Mouse (Mus musculus): ENCODE data around the gene Nktr. TPM values are rescaled to one million over a fixed set of nuclear protein-coding genes. Genes with fewer than 3 reads are reported as not detected.

The Nktr gene
- polyA plus RNA-seq, 1 experiment from 2014 or later: 85.5 TPM

- ATAC-seq (ENCODE audit: insufficient number of reproducible peaks, insufficient read depth, low FRiP score, low TSS enrichment): no peak
- H3K4me3 ChIP-seq: no peak overlapping the region
- no peak overlapping the region for H3K9ac ChIP-seq
Observed at GRCm38 (mm10) chr9:121684702-121685101, 34.3 kb upstream of the Nktr start.

GRCm38 (mm10) chr9:121690200-121690651 lies 28.7 kb upstream of the Nktr start:
- H3K9me3 ChIP-seq: no peaks in the 10 kb centered on the region
- H3K4me1 ChIP-seq: 0 out of 2 replicates have a peak, but pooled peaks cover 5% of the 10 kb centered on the region
- peak overlapping the region; percentile 51; the same call in 1 of the 2 replicates for H3K27ac ChIP-seq
- H3K36me3 ChIP-seq: peaks cover 56% of the 10 kb centered on the region
- no peak overlapping the region for H3K9ac ChIP-seq
- ATAC-seq (ENCODE audit: insufficient number of reproducible peaks, insufficient read depth, low FRiP score, low TSS enrichment): no peak
- H3K4me3 ChIP-seq: no peak overlapping the region
- no peak overlapping the region for H3K4me2 ChIP-seq (replicated peaks)
- H3K27me3 ChIP-seq: no peaks in the 10 kb centered on the region
- 63% methylated on average over 15 of the region's 15 CpGs for WGBS

More at GRCm38 (mm10) chr9:121684702-121685101, 34.3 kb upstream of the Nktr start:
- 81% methylated on average over 7 of the region's 7 CpGs for WGBS
- Histone ChIP-seq H3K9me3 (no peaks in the 10 kb centered on the region), H3K36me3 (peaks cover 38% of the 10 kb centered on the region), H3K27ac (no peak overlapping the region), H3K27me3 (no peaks in the 10 kb centered on the region), H3K4me1 (no peaks in the 10 kb centered on the region), H3K4me2 (replicated peaks) (no peak overlapping the region)

- Histone ChIP-seq H3K9ac (no peak overlapping the region), H3K27ac (no peak overlapping the region), H3K4me3 (no peak overlapping the region), H3K4me1 (0 out of 2 replicates have a peak, but pooled peaks cover 5% of the 10 kb centered on the region), H3K4me2 (replicated peaks) (no peak overlapping the region), H3K9me3 (no peaks in the 10 kb centered on the region), H3K36me3 (peaks cover 56% of the 10 kb centered on the region), H3K27me3 (no peaks in the 10 kb centered on the region)
- 85% methylated on average over 7 of the region's 7 CpGs for WGBS
- no peak for ATAC-seq (ENCODE audit: insufficient number of reproducible peaks, insufficient read depth, low FRiP score, low TSS enrichment)
Observed at GRCm38 (mm10) chr9:121690734-121691133, 28.2 kb upstream of the Nktr start.

DNA sequence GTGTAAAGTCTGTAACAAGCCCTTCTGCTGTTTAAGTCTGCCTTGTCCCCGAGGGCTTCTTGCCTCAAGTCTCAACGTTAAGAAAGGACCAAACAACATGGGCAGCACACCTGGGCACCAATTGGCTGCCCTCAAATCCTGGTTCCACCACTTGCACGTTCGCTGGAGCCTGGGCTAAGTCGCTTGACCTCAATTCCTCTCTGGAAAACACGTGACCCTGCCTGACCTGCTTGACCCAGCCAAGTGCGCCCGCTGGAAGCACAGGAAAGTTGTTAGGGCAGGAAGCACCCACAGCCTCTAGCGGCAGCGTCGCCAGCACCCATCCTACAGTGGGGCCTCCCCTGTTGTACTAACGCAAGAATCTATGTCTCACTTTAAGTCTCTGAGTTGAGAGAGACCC lies 24.2 kb upstream of the Nktr start:
- H3K4me2 ChIP-seq (replicated peaks): no peak overlapping the region
- H3K9me3 ChIP-seq: no peaks in the 10 kb centered on the region; the same call in 1 of the 2 replicates
- WGBS: 72% methylated on average over 12 of the region's 12 CpGs
- H3K4me3 ChIP-seq: no peak overlapping the region
- H3K27ac ChIP-seq: no peak overlapping the region
- no peak overlapping the region for H3K9ac ChIP-seq
- 0 out of 2 replicates have a peak, but pooled peaks cover 5% of the 10 kb centered on the region for H3K4me1 ChIP-seq
- no peaks in the 10 kb centered on the region for H3K27me3 ChIP-seq
- ATAC-seq (ENCODE audit: insufficient number of reproducible peaks, insufficient read depth, low FRiP score, low TSS enrichment): no peak
- H3K36me3 ChIP-seq: peaks cover 43% of the 10 kb centered on the region

- 96% methylated on average over 9 of the region's 9 CpGs for WGBS
- H3K36me3 ChIP-seq: peaks cover 26% of the 10 kb centered on the region
- no peaks in the 10 kb centered on the region for H3K4me1 ChIP-seq
- no peak overlapping the region for H3K9ac ChIP-seq
- H3K4me2 ChIP-seq (replicated peaks): no peak overlapping the region
- no peak overlapping the region for H3K27ac ChIP-seq
- no peaks in the 10 kb centered on the region; the same call in 1 of the 2 replicates for H3K9me3 ChIP-seq
- H3K27me3 ChIP-seq: no peaks in the 10 kb centered on the region
- no peak for ATAC-seq (ENCODE audit: insufficient number of reproducible peaks, insufficient read depth, low FRiP score, low TSS enrichment)
- no peak overlapping the region for H3K4me3 ChIP-seq
Observed at GRCm38 (mm10) chr9:121696626-121697025, 22.3 kb upstream of the Nktr start.

DNA sequence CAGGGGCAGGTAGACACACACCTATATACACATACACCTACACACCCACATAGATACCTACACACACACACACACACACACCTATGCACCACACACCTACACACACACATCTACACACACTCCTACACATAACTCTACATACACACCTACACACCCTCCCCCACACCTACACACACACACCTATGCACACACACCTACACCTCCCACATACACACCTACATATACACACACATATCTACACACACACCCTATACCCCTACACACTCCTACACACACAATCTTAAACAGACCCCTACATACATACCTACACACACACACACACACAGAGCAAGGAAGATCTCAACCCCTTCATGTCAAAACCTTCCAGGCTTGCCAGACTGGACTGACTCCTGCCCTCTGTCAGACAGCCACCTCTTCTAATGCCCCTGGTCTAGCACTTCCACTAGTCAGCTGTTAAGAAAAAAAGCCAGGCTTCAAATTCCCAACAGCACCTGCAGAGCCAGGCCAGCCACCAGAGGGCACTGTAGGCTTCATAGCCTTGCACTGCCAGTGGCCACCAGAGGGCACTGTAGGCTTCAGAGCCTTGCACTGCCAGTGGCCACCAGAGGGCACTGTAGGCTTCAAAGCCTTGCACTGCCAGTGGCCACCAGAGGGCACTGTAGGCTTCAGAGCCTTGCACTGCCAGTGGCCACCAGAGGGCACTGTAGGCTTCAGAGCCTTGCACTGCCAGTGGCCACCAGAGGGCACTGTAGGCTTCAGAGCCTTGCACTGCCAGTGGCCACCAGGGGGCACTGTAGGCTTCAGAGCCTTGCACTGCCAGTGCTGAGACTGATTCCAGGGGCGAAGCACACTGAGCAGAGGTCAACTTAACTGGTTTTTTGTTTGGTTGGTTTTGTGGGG lies 21.6 kb upstream of the Nktr start:
- peaks cover 24% of the 10 kb centered on the region for H3K36me3 ChIP-seq
- peak; percentile 52; the same call in 1 of the 2 replicates for ATAC-seq (ENCODE audit: insufficient number of reproducible peaks, insufficient read depth, low FRiP score, low TSS enrichment)
- no peak overlapping the region for H3K9ac ChIP-seq
- no peaks in the 10 kb centered on the region; the same call in 1 of the 2 replicates for H3K9me3 ChIP-seq
- no peaks in the 10 kb centered on the region for H3K4me1 ChIP-seq
- no peak overlapping the region for H3K4me3 ChIP-seq
- H3K27me3 ChIP-seq: no peaks in the 10 kb centered on the region
- H3K4me2 ChIP-seq (replicated peaks): no peak overlapping the region
- WGBS: 97% methylated on average over 1 of the region's 1 CpGs
- no peak overlapping the region for H3K27ac ChIP-seq

DNA sequence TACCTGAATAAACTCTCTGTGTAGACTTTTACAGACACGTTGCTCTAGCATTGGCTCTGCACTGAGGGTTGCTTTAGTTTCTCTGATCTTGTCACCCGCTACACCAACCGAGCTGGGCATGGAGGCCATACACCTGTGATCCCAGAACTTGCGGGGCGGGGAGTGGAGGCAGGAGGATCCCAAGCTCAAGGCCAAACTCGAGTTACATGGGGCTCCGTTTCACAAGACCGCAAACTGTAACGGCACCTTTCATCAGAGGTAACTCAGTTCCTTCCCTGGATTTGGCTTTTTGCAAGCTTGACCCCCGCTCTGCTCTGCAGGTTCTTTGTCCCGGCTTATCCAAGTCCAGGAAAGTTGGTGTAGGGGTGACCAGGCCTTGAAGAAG lies 14.7 kb upstream of the Nktr start:
- Histone ChIP-seq H3K4me1 (peaks cover 12% of the 10 kb centered on the region), H3K9ac (peak overlapping the region; percentile 73), H3K27me3 (no peaks in the 10 kb centered on the region), H3K36me3 (0 out of 2 replicates have a peak, but pooled peaks cover 3% of the 10 kb centered on the region), H3K4me2 (replicated peaks) (peak overlapping the region; percentile 93), H3K27ac (no peak overlapping the region), H3K4me3 (peak overlapping the region; percentile 69), H3K9me3 (no peaks in the 10 kb centered on the region)
- no peak for ATAC-seq (ENCODE audit: insufficient number of reproducible peaks, insufficient read depth, low FRiP score, low TSS enrichment)
- WGBS: 32% methylated on average over 11 of the region's 11 CpGs

DNA sequence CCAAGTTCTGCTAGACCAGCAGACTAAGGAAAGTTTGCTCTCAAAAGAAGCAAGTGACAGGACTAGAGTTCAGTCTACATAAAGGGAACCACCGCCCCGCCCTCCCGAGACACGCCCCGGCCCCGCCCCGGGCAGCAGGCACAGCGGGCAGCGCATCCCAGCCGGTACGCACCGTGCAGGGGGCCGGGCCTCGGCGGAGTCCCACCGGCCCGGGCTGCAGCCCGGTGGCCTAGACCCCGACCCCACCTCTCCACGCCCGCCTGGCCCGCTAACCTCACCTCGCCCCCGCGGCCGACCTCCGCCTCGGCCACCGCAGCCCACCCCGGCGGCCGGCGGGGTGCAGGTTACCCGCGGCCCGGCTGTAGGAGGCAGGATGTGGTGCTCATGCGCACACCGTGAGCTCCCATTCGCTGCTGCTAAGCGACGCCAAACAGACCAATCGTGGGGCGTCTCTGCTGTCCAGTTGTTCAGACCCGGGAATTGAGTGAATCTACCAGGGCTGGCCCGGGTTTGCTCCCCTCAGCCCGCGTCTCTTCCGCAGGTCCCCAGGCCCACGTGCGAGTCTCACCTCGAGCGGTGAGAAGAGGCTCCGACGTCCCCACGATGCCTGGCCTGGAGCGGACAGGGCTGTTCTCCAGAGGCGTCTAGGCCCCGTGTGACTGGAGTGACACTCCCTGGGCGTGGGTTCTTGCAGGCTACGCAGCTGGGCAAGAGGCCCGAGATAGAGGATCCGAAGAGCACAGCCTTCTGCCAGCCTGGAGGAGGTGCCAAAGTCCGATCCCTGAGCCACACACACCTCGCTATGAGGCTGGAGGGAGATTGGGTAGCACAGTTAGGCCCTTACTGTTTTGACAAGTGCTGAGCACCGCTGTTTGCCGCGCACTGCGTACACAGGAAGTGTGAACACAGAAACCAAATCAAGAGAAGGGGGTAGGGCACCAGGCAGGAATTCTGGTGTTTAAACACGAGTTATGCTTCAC lies 14.0 kb upstream of the Nktr start, which contains the start of gene Sec22c:
Gene Sec22c, minus strand, starts transcription at position 845 of the 980 bp plus-strand sequence.
- H3K9me3 ChIP-seq: no peaks in the 10 kb centered on the region
- H3K27me3 ChIP-seq: no peaks in the 10 kb centered on the region
- H3K36me3 ChIP-seq: no peaks in the 10 kb centered on the region
- H3K4me1 ChIP-seq: peaks cover 16% of the 10 kb centered on the region
- peak within 1 kb of the TSS; percentile 69 for H3K4me3 ChIP-seq
- H3K9ac ChIP-seq: peak within 1 kb of the TSS; percentile 73
- H3K27ac ChIP-seq: peak within 1 kb of the TSS; percentile 75
- peak within 1 kb of the TSS; percentile 93 for H3K4me2 ChIP-seq (replicated peaks)
- peak; percentile 97 for ATAC-seq (ENCODE audit: insufficient number of reproducible peaks, insufficient read depth, low FRiP score, low TSS enrichment)
- WGBS: 1% methylated on average over 56 of the region's 69 CpGs

- no peak overlapping the region for H3K27ac ChIP-seq
- H3K4me2 ChIP-seq (replicated peaks): 0 out of 2 replicates have a peak overlapping the region, but pooled peaks have one; percentile 93
- peak overlapping the region; percentile 73; the same call in 1 of the 2 replicates for H3K9ac ChIP-seq
Observed at GRCm38 (mm10) chr9:121706029-121706675, 12.8 kb upstream of the Nktr start.

GRCm38 (mm10) chr9:121707801-121708200 lies 11.2 kb upstream of the Nktr start:
- Histone ChIP-seq H3K4me1 (peaks cover 29% of the 10 kb centered on the region), H3K27me3 (no peaks in the 10 kb centered on the region), H3K4me2 (replicated peaks) (no peak overlapping the region), H3K36me3 (peaks cover under 1% of the 10 kb centered on the region; the same call in 1 of the 2 replicates), H3K9ac (no peak overlapping the region), H3K9me3 (no peaks in the 10 kb centered on the region), H3K27ac (no peak overlapping the region), H3K4me3 (no peak overlapping the region)
- WGBS: 67% methylated on average over 6 of the region's 6 CpGs
- ATAC-seq (ENCODE audit: insufficient number of reproducible peaks, insufficient read depth, low FRiP score, low TSS enrichment): no peak

More at GRCm38 (mm10) chr9:121706029-121706675, 12.8 kb upstream of the Nktr start:
- H3K9me3 ChIP-seq: no peaks in the 10 kb centered on the region
- H3K4me3 ChIP-seq: no peak overlapping the region
- no peaks in the 10 kb centered on the region for H3K36me3 ChIP-seq
- no peak for ATAC-seq (ENCODE audit: insufficient number of reproducible peaks, insufficient read depth, low FRiP score, low TSS enrichment)
- WGBS: 79% methylated on average over 6 of the region's 6 CpGs
- H3K27me3 ChIP-seq: no peaks in the 10 kb centered on the region
- H3K4me1 ChIP-seq: peaks cover 21% of the 10 kb centered on the region
